In the genomic region with DNA sequence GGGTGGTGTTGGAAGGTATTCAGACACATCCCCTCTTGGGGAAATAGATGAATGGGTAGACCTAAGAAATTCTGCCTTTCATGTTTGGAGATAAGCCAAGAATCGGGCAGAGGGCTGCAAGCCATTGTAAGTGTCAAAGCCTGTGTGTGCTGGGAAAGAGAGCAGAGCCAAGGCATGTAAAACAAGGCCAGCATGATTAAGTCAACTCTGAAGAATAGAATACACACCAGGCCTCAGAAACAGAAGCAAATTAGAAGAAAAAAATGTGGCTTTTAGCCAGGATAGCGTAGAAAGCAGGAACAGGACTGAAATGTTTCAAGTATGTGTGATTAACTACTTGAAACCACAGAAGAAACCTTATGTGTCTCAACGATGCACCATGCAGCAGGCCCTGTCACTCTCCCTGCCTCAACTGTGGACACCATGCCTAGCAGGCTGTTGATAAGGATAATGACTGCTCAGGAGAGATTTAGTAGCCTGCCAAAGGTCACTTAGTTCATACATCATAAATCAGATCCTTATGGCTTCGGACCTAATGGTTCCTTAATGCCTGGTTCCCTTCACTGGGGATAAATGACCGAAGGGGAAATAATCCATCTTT, we compare ENCODE assay signal across 8 mouse cellular contexts.
DNase-seq lines count a peak whose midpoint lies in the region; ATAC-seq and TF ChIP-seq lines count a peak whose summit lies in the region.
"Had no signal": no experiment of that assay in that cellular context is flagged by ENCODE, and none has a peak within 500 bp of the region (broad histone marks: within the 10 kb centered on the region; RNA-seq: fewer than 3 reads in every experiment).

No protein-coding gene starts in this region.

- 11% methylated on average over 5 of the region's 5 CpGs for WGBS in limb, embryonic 11.5 days
- WGBS in limb, embryonic 10.5 days: 23% methylated on average over 5 of the region's 5 CpGs
- whole genome bisulfite sequencing in heart, embryonic 15.5 days: 23% methylated on average over 5 of the region's 5 CpGs
- WGBS in cerebellum, adult 2 months: 39% methylated on average over 5 of the region's 5 CpGs

- DNase-seq in limb, embryonic 11.5 days (ENCODE audit: low spot score): peak; percentile 27
- DNase-seq in limb, embryonic 10.5 days (ENCODE audit: low spot score): no peak
- peak; percentile 69 for DNase-seq in embryo, embryonic 10.5 days (ENCODE audit: low spot score)
- peak; percentile 25 for DNase-seq in neural tube, embryonic 10.5 days (ENCODE audit: extremely low spot score, low spot score)
- DNase-seq in left cerebral cortex, postnatal 14 days (ENCODE audit: low spot score in 2 of 2): no peak
- DNase-seq in cerebellum, adult 2 months: no peak
- DNase-seq: thymus, postnatal 36 days had no signal

- no peak overlapping the region for H3K4me2 ChIP-seq in limb, embryonic 11.5 days (ENCODE audit: low read depth, severe bottlenecking)
- no peak overlapping the region for H3K4me2 ChIP-seq in heart, embryonic 15.5 days

- H3K9ac ChIP-seq in limb, embryonic 11.5 days (ENCODE audit: low read length): no peak overlapping the region
- H3K9ac ChIP-seq in heart, embryonic 15.5 days: no peak overlapping the region

- H3K27ac ChIP-seq in limb, embryonic 11.5 days (replicated peaks; ENCODE audit: low read depth, low read length): no peak overlapping the region
- no peak overlapping the region for H3K27ac ChIP-seq in limb, embryonic 10.5 days
- H3K27ac ChIP-seq in heart, embryonic 15.5 days: peak overlapping the region; percentile 41
- H3K27ac ChIP-seq in cerebellum, adult 2 months (ENCODE audit: insufficient read depth, low read length): no peak overlapping the region

- no peaks in the 10 kb centered on the region for H3K27me3 ChIP-seq in limb, embryonic 11.5 days (ENCODE audit: control insufficient read depth, insufficient read depth, low read length)
- H3K27me3 ChIP-seq in limb, embryonic 10.5 days (ENCODE audit: low read depth, poor library complexity, severe bottlenecking): no peaks in the 10 kb centered on the region
- H3K27me3 ChIP-seq in heart, embryonic 15.5 days: no peaks in the 10 kb centered on the region
- H3K27me3 ChIP-seq in cerebellum, adult 2 months (ENCODE audit: control insufficient read depth, insufficient read depth, low read length): no peaks in the 10 kb centered on the region

- no peak for TF ChIP-seq POLR2A in cerebellum, adult 2 months (IDR thresholded peaks at IDR 0.05; ENCODE audit: borderline replicate concordance, insufficient read depth, low read length)

- no peaks in the 10 kb centered on the region for H3K9me3 ChIP-seq in limb, embryonic 11.5 days (ENCODE audit: control insufficient read depth, low read length)
- H3K9me3 ChIP-seq in limb, embryonic 10.5 days (replicated peaks): no peaks in the 10 kb centered on the region
- H3K9me3 ChIP-seq in heart, embryonic 15.5 days (replicated peaks): no peaks in the 10 kb centered on the region

- no peaks in the 10 kb centered on the region for H3K36me3 ChIP-seq in limb, embryonic 11.5 days (ENCODE audit: control insufficient read depth, insufficient read depth, low read length)
- no peaks in the 10 kb centered on the region for H3K36me3 ChIP-seq in limb, embryonic 10.5 days
- no peaks in the 10 kb centered on the region for H3K36me3 ChIP-seq in heart, embryonic 15.5 days

- intact Hi-C loops in left cerebral cortex, postnatal 14 days (cut with DNase I): no loop called here

- no peak overlapping the region for H3K4me3 ChIP-seq in limb, embryonic 11.5 days (ENCODE audit: low read depth, low read length)
- no peak overlapping the region for H3K4me3 ChIP-seq in limb, embryonic 10.5 days
- H3K4me3 ChIP-seq in heart, embryonic 15.5 days: no peak overlapping the region
- H3K4me3 ChIP-seq in cerebellum, adult 2 months (replicated peaks; ENCODE audit: insufficient read depth, low read depth, low read length): no peak overlapping the region

- H3K4me1 ChIP-seq in limb, embryonic 11.5 days (ENCODE audit: control insufficient read depth, insufficient read depth, low read length): peaks cover 6% of the 10 kb centered on the region; the same call in 1 of the 2 replicates
- peaks cover 21% of the 10 kb centered on the region for H3K4me1 ChIP-seq in limb, embryonic 10.5 days
- peaks cover 14% of the 10 kb centered on the region for H3K4me1 ChIP-seq in heart, embryonic 15.5 days (replicated peaks)
- H3K4me1 ChIP-seq in cerebellum, adult 2 months (ENCODE audit: control insufficient read depth, insufficient read depth, low read length): no peaks in the 10 kb centered on the region

- no peak for ATAC-seq in limb, embryonic 11.5 days (ENCODE audit: insufficient number of reproducible peaks, low FRiP score, low TSS enrichment, low read depth)
- no peak for ATAC-seq in heart, embryonic 15.5 days (replicated peaks; ENCODE audit: insufficient number of reproducible peaks, insufficient read depth, low FRiP score, low read depth)

- TF ChIP-seq CTCF in cerebellum, adult 2 months (IDR thresholded peaks at IDR 0.05; ENCODE audit: borderline replicate concordance, insufficient read depth, low read depth, low read length): no peak

Comparison
In these comparisons a context has a peak if more than half of its experiments do, and no peak if none do; other contexts are left out.
1. DNase-seq: peak in limb, embryonic 11.5 days (single experiment), embryo, embryonic 10.5 days (single experiment) and neural tube, embryonic 10.5 days (single experiment); none in limb, embryonic 10.5 days (single experiment), left cerebral cortex, postnatal 14 days (0 of 2) and cerebellum, adult 2 months (0 of 2).